Mouse (Mus musculus) bone marrow macrophage, adult 2 months (primary cell): ENCODE data around the gene Gse1.

Experiments used
- CTCF ChIP-seq: IDR thresholded peaks from 2 replicates; pipeline ENCODE4 v1.5.1; 2012; ENCODE audit warnings: low read depth, mild to moderate bottlenecking, low read length, moderate library complexity
- POLR2A ChIP-seq: IDR thresholded peaks from 2 replicates; pipeline ENCODE4 v1.6.1; 2012; ENCODE audit warnings: mild to moderate bottlenecking, low read depth, low read length, borderline replicate concordance

DNA sequence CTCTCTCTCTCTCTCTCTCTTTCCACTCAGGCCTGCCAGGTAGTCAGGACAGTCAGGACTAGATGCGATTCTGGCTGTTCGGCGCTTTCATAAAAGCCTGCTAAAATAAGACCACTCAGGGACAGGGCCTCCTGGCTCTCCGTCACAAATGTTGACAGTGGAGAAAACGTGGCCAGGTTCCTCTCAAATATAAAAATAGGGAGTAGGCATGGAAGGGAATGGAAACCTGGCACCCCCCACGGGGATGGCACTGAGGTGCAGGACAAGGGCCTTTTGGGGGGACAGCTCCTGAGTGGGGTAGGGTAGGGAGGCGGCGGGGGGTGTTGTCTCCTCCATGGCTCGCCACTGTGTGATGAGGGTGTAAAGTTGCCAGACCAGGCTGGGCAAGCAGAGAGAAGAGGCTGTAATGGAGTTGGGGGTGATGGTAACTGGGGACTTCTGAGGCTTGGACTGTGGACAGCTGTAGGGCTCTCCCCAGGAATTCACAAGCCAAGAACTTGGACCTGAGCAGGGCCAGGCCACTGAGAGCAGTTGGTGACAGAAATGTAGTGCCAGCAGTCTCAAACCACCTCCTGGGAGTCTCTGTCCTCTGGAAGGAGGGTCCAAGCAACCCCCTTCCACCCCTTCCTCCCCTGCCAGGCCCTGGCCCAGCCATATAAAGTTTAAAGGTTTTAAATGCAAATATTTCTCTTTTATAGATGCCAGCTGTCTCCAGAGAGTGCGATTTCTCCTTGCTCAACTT is 303.7 kb downstream of the Gse1 start:
- no peak for TF ChIP-seq POLR2A
- TF ChIP-seq CTCF = no peak
